Mouse (Mus musculus): Measurements from ENCODE around the gene Wdr61. TPM values are rescaled to one million over a fixed set of nuclear protein-coding genes. Genes with fewer than 3 reads are reported as not detected.

The Wdr61 gene
- 63.8 and 88.6 TPM in 2 replicates for total RNA-seq (2012; rRNA removed)

- peak within 1 kb of the TSS; percentile 45; the same call in 1 of the 2 replicates for H3K27ac ChIP-seq (ENCODE audit: insufficient read depth, low read depth, low read length, poor library complexity, severe bottlenecking)
- H3K4me1 ChIP-seq (ENCODE audit: control insufficient read depth in 2 of 2, insufficient read depth in 2 of 2, low read length in 2 of 2, poor library complexity in 1 of 2), result peaks cover 0 to 3% of the 10 kb centered on the region in 2 experiments; a peak in 1 of 4 replicates
- peak; percentile 93 for DNase-seq (ENCODE audit: low read depth, low spot score)
- H3K4me3 ChIP-seq (ENCODE audit: insufficient read depth in 1 of 2, low read depth in 1 of 2, low read length in 2 of 2, poor library complexity in 1 of 2, severe bottlenecking in 1 of 2), result peak within 1 kb of the TSS; percentile 92 to 93
- H3K36me3 ChIP-seq (ENCODE audit: control insufficient read depth, insufficient read depth, low read length, poor library complexity, severe bottlenecking), result peaks cover 9% of the 10 kb centered on the region; the same call in 1 of the 2 replicates
- in situ Hi-C loops (cut with MboI; ENCODE audit: low sequenced_read_pairs in 2 of 2, unreplicated experiment in 2 of 2), result loop anchor here (10.0 to 25.0 kb wide), 2 partner anchors 91 to 378 kb away; no protein-coding TSS in a partner anchor
- no peaks in the 10 kb centered on the region for H3K9me3 ChIP-seq (ENCODE audit: control insufficient read depth, insufficient read depth, low read depth, low read length)
- TF ChIP-seq CHD2 (IDR thresholded peaks at IDR 0.05; ENCODE audit: low read depth, low read length) (no peak), HCFC1 (IDR thresholded peaks at IDR 0.05; ENCODE audit: borderline replicate concordance, insufficient read depth, low read length) (peak; percentile 78)
- peak within 1 kb of the TSS; percentile 91 for H3K9ac ChIP-seq (ENCODE audit: insufficient read depth, low read depth, low read length, poor library complexity, severe bottlenecking)
Observed at GRCm38 (mm10) chr9:54733921-54734638, at the start of gene Wdr61. Gene Wdr61, minus strand, starts transcription at chr9:54734519.

GRCm38 (mm10) chr9:54784003-54784402 lies 49.7 kb upstream of the Wdr61 start:
- DNase-seq (ENCODE audit: low read depth, low spot score), result no peak
- Histone ChIP-seq H3K36me3 (ENCODE audit: control insufficient read depth, insufficient read depth, low read length, poor library complexity, severe bottlenecking) (no peaks in the 10 kb centered on the region), H3K9ac (ENCODE audit: insufficient read depth, low read depth, low read length, poor library complexity, severe bottlenecking) (no peak overlapping the region), H3K4me1 (ENCODE audit: control insufficient read depth in 2 of 2, insufficient read depth in 2 of 2, low read length in 2 of 2, poor library complexity in 1 of 2) (no peaks in the 10 kb centered on the region), H3K4me3 (ENCODE audit: insufficient read depth in 1 of 2, low read depth in 1 of 2, low read length in 2 of 2, poor library complexity in 1 of 2, severe bottlenecking in 1 of 2) (no peak overlapping the region), H3K27ac (ENCODE audit: insufficient read depth, low read depth, low read length, poor library complexity, severe bottlenecking) (no peak overlapping the region), H3K9me3 (ENCODE audit: control insufficient read depth, insufficient read depth, low read depth, low read length) (no peaks in the 10 kb centered on the region)
- in situ Hi-C loops (cut with MboI; ENCODE audit: low sequenced_read_pairs in 2 of 2, unreplicated experiment in 2 of 2), result no loop called here
- no peak for TF ChIP-seq MAFK (IDR thresholded peaks at IDR 0.05; ENCODE audit: insufficient read depth, low read depth, low read length)
- no peak for TF ChIP-seq ZC3H11A (IDR thresholded peaks at IDR 0.05; ENCODE audit: borderline replicate concordance, low read depth, low read length)

GRCm38 (mm10) chr9:54782504-54782903 lies 48.2 kb upstream of the Wdr61 start:
- Histone ChIP-seq H3K36me3 (ENCODE audit: control insufficient read depth, insufficient read depth, low read length, poor library complexity, severe bottlenecking) (no peaks in the 10 kb centered on the region), H3K27ac (ENCODE audit: insufficient read depth, low read depth, low read length, poor library complexity, severe bottlenecking) (no peak overlapping the region), H3K4me3 (ENCODE audit: insufficient read depth in 1 of 2, low read depth in 1 of 2, low read length in 2 of 2, poor library complexity in 1 of 2, severe bottlenecking in 1 of 2) (no peak overlapping the region), H3K9ac (ENCODE audit: insufficient read depth, low read depth, low read length, poor library complexity, severe bottlenecking) (no peak overlapping the region), H3K4me1 (ENCODE audit: control insufficient read depth in 2 of 2, insufficient read depth in 2 of 2, low read length in 2 of 2, poor library complexity in 1 of 2) (no peaks in the 10 kb centered on the region), H3K9me3 (ENCODE audit: control insufficient read depth, insufficient read depth, low read depth, low read length) (no peaks in the 10 kb centered on the region)
- no peak for DNase-seq (ENCODE audit: low read depth, low spot score)
- TF ChIP-seq CHD2 (IDR thresholded peaks at IDR 0.05; ENCODE audit: low read depth, low read length) (no peak), MAFK (IDR thresholded peaks at IDR 0.05; ENCODE audit: insufficient read depth, low read depth, low read length) (no peak), HCFC1 (IDR thresholded peaks at IDR 0.05; ENCODE audit: borderline replicate concordance, insufficient read depth, low read length) (no peak), ZNF384 (IDR thresholded peaks at IDR 0.05; ENCODE audit: low read depth, low read length) (no peak), ZC3H11A (IDR thresholded peaks at IDR 0.05; ENCODE audit: borderline replicate concordance, low read depth, low read length) (no peak)
- in situ Hi-C loops (cut with MboI; ENCODE audit: low sequenced_read_pairs in 2 of 2, unreplicated experiment in 2 of 2), result no loop called here

- TF ChIP-seq CHD2 (IDR thresholded peaks at IDR 0.05; ENCODE audit: low read depth, low read length), result no peak
- TF ChIP-seq HCFC1 (IDR thresholded peaks at IDR 0.05; ENCODE audit: borderline replicate concordance, insufficient read depth, low read length), result no peak
- TF ChIP-seq MAFK (IDR thresholded peaks at IDR 0.05; ENCODE audit: insufficient read depth, low read depth, low read length), result no peak
- no peak for TF ChIP-seq ZC3H11A (IDR thresholded peaks at IDR 0.05; ENCODE audit: borderline replicate concordance, low read depth, low read length)
- TF ChIP-seq ZNF384 (IDR thresholded peaks at IDR 0.05; ENCODE audit: low read depth, low read length), result no peak
- Histone ChIP-seq H3K27ac (ENCODE audit: insufficient read depth, low read depth, low read length, poor library complexity, severe bottlenecking) (no peak overlapping the region), H3K9me3 (ENCODE audit: control insufficient read depth, insufficient read depth, low read depth, low read length) (no peaks in the 10 kb centered on the region), H3K4me3 (ENCODE audit: insufficient read depth in 1 of 2, low read depth in 1 of 2, low read length in 2 of 2, poor library complexity in 1 of 2, severe bottlenecking in 1 of 2) (no peak overlapping the region), H3K9ac (ENCODE audit: insufficient read depth, low read depth, low read length, poor library complexity, severe bottlenecking) (no peak overlapping the region), H3K36me3 (ENCODE audit: control insufficient read depth, insufficient read depth, low read length, poor library complexity, severe bottlenecking) (no peaks in the 10 kb centered on the region), H3K4me1 (ENCODE audit: control insufficient read depth in 2 of 2, insufficient read depth in 2 of 2, low read length in 2 of 2, poor library complexity in 1 of 2) (no peaks in the 10 kb centered on the region)
- no peak for DNase-seq (ENCODE audit: low read depth, low spot score)
- in situ Hi-C loops (cut with MboI; ENCODE audit: low sequenced_read_pairs in 2 of 2, unreplicated experiment in 2 of 2), result no loop called here
Observed at GRCm38 (mm10) chr9:54779280-54779679, 45.0 kb upstream of the Wdr61 start.

Measured in ES-E14 (cell line).